Mouse (Mus musculus): Measurements from ENCODE around the gene Trmu. TPM values are rescaled to one million over a fixed set of nuclear protein-coding genes. Genes with fewer than 3 reads are reported as not detected.

Gene Trmu
- 58.8 and 63.4 TPM in 2 replicates for polyA plus RNA-seq (2015; fragmentation: Nextera tagmentation; extraction: Ambion mirVana)

DNA sequence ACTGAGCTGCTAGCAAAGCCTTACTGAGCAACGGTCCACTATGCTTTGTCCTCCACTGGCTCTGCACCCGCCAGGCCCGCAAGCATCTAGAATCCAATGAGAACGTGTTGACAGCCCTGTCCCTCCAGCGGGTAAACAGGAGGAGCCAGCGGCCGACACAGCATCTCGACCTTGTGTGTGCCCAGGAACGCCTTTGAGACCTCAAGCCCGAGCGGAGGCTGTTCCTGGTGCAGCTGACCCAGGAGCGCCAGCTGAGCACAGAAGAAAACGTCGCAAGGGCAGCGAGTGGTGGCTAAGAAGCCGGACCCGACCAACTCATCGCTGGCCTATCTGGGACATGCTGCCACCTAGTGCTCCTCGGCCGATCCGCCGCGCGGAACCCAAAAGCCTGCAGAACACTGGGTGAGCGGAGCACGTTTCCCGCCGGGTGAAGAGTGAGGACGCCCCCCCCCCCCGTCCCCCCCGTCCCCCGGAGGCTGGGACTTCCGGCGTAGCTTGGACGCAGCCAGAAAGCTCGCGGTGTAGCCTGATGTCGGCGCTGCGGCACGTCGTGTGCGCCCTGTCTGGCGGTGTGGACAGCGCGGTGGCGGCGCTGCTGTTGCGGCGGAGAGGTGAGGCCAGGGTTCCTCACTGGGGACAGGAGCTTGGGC, at the start of gene Trmu:
TSS of gene Trmu (plus strand) at position 465 of the 650 bp plus-strand sequence.
- H3K36me3 ChIP-seq (replicated peaks) = peaks cover 5% of the 10 kb centered on the region; the same call in 1 of the 2 replicates
- peak; percentile 96 for ATAC-seq (replicated peaks)
- 1% methylated on average over 49 of the region's 50 CpGs for whole genome bisulfite sequencing
- H3K4me3 ChIP-seq = peak within 1 kb of the TSS; percentile 84
- peak within 1 kb of the TSS; percentile 90 for H3K27ac ChIP-seq
- H3K9ac ChIP-seq = peak within 1 kb of the TSS; percentile 78
- peak within 1 kb of the TSS; percentile 85 for H3K4me2 ChIP-seq
- H3K9me3 ChIP-seq = no peaks in the 10 kb centered on the region
- H3K27me3 ChIP-seq (replicated peaks) = no peaks in the 10 kb centered on the region
- peaks cover 26% of the 10 kb centered on the region for H3K4me1 ChIP-seq

DNA sequence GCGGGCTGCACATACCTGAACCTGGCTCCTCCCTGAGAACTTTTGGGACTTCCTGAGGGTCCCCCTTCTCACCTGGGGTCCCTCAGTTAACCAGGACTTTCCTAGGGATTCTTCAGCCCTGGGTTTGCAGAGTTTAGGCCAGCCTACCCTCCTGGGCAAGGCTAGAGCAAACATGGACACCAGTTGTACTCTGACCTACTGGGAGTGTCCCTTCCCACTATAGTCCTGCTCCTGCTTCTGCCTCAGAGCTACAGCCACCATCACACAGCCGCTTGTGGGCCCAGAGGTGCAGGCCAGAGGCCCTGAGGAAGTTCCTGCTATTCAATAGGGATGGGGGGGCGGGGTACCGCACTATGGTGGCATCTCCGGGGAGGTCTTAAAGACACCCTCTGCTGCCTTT, 49.6 kb upstream of the Trmu start:
- Histone ChIP-seq H3K4me1 (peaks cover 12% of the 10 kb centered on the region), H3K27ac (no peak overlapping the region), H3K9ac (no peak overlapping the region), H3K36me3 (replicated peaks) (no peaks in the 10 kb centered on the region), H3K4me3 (no peak overlapping the region), H3K4me2 (no peak overlapping the region), H3K27me3 (replicated peaks) (no peaks in the 10 kb centered on the region), H3K9me3 (no peaks in the 10 kb centered on the region)
- no peak for ATAC-seq (replicated peaks)
- WGBS = 63% methylated on average over 5 of the region's 5 CpGs

DNA sequence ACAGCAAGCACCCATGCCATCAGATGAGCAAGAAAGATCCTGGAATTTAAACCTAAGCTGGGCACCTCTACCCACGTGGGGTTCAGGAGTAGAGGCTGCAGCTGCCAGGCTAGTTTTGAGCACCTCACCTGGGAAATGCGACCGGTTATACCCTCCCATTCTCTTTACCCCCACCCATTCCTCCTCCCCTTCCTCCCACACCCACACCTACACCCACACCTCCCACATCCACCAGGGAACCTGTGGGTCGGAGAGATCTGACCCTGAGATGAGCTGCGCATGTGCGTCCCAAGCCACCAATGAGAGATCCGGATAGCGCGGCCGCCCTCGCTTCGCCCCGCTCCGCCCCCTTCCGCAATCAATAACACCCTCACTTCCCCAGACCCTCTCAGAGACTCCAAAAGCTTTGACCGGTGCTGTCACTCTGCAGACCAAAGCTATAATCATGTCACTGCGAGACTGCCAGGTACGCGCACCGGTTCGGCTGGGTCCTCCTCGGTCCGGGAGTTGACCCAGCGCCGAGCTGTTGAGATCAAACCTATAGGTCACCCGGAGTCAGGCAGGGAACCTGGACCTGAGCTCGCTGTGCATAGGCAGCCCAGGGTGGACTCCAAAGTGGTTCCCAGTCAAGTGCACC, 47.0 kb upstream of the Trmu start, which contains the start of gene Ttc38:
TSS of gene Ttc38 (plus strand) at position 353 of the 637 bp plus-strand sequence.
- Histone ChIP-seq H3K4me2 (peak within 1 kb of the TSS; percentile 84), H3K4me1 (peaks cover 12% of the 10 kb centered on the region), H3K27me3 (replicated peaks) (no peaks in the 10 kb centered on the region), H3K36me3 (replicated peaks) (no peaks in the 10 kb centered on the region), H3K9me3 (no peaks in the 10 kb centered on the region), H3K27ac (peak within 1 kb of the TSS; percentile 32; the same call in 1 of the 2 replicates), H3K9ac (peak within 1 kb of the TSS; percentile 60), H3K4me3 (peak within 1 kb of the TSS; percentile 60)
- peak; percentile 94 for ATAC-seq (replicated peaks)
- under 1% methylated on average over 27 of the region's 27 CpGs for WGBS

GRCm38 (mm10) chr15:85832599-85832998, 46.5 kb upstream of the Trmu start:
- Histone ChIP-seq H3K4me2 (peak overlapping the region; percentile 84), H3K9ac (peak overlapping the region; percentile 60), H3K27me3 (replicated peaks) (no peaks in the 10 kb centered on the region), H3K36me3 (replicated peaks) (no peaks in the 10 kb centered on the region), H3K4me1 (peaks cover 12% of the 10 kb centered on the region), H3K27ac (peak overlapping the region; percentile 32; the same call in 1 of the 2 replicates), H3K9me3 (no peaks in the 10 kb centered on the region), H3K4me3 (peak overlapping the region; percentile 60)
- ATAC-seq (replicated peaks) = no peak
- WGBS = 53% methylated on average over 8 of the region's 8 CpGs

DNA sequence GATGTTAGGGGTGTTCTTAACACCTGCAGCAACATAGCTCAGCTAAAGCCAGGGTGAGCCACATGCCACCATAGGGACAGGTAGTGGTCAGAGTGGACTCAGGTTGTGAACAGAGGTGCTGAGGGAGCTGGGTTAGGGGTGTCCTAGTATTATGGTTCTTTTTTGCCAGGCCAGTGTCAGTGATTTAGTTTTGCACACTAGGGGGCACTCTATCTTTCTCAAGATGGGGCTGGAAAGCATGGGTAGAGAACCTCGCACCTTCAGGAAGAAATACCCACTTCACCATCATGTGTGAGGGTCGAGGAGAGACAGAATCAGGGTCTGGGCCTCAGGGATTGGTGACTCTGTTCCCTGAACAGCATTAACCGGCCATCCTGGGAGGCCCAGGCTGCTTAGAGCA, 43.8 kb upstream of the Trmu start:
- no peak overlapping the region for H3K27ac ChIP-seq
- WGBS = 63% methylated on average over 3 of the region's 3 CpGs
- no peak overlapping the region for H3K4me2 ChIP-seq
- peaks cover 12% of the 10 kb centered on the region for H3K4me1 ChIP-seq
- H3K36me3 ChIP-seq (replicated peaks) = no peaks in the 10 kb centered on the region
- no peaks in the 10 kb centered on the region for H3K9me3 ChIP-seq
- H3K4me3 ChIP-seq = no peak overlapping the region
- H3K9ac ChIP-seq = no peak overlapping the region
- ATAC-seq (replicated peaks) = no peak
- H3K27me3 ChIP-seq (replicated peaks) = no peaks in the 10 kb centered on the region

DNA sequence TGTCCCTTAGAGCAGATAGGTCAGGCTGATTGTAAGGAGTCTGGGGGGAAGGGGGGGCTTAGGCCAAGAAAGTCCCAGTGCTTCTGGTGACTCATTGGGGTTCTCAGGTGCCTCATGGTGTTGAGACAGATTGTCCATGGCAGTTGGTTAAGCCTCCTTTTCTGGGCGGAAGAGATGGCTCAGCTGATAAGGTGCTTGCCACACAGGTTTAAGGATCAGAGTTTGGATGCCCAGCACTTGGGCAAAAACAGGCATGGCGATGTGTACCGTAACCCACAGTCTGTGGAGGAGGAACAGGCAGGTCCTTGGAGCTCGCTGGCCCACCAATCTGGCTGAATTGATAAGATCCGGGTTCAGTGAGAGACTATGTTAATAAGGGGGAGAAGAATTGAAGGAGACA, 42.2 kb upstream of the Trmu start:
- no peak overlapping the region for H3K27ac ChIP-seq
- H3K4me2 ChIP-seq = no peak overlapping the region
- no peak overlapping the region for H3K4me3 ChIP-seq
- no peaks in the 10 kb centered on the region for H3K9me3 ChIP-seq
- whole genome bisulfite sequencing = 97% methylated on average over 5 of the region's 5 CpGs
- H3K9ac ChIP-seq = no peak overlapping the region
- H3K27me3 ChIP-seq (replicated peaks) = no peaks in the 10 kb centered on the region
- ATAC-seq (replicated peaks) = no peak
- peaks cover 6% of the 10 kb centered on the region for H3K4me1 ChIP-seq
- H3K36me3 ChIP-seq (replicated peaks) = no peaks in the 10 kb centered on the region

- no peaks in the 10 kb centered on the region for H3K36me3 ChIP-seq (replicated peaks)
- no peak overlapping the region for H3K4me3 ChIP-seq
- no peak overlapping the region for H3K4me2 ChIP-seq
- H3K4me1 ChIP-seq = no peaks in the 10 kb centered on the region
- no peaks in the 10 kb centered on the region for H3K27me3 ChIP-seq (replicated peaks)
- no peak overlapping the region for H3K27ac ChIP-seq
- WGBS = 33% methylated on average over 6 of the region's 6 CpGs
- ATAC-seq (replicated peaks) = no peak
- H3K9ac ChIP-seq = no peak overlapping the region
- H3K9me3 ChIP-seq = no peaks in the 10 kb centered on the region
These were observed 38.1 kb upstream of the Trmu start for GRCm38 (mm10) chr15:85840983-85841382.

GRCm38 (mm10) chr15:85841796-85842360, 37.2 kb upstream of the Trmu start:
- Histone ChIP-seq H3K4me2 (no peak overlapping the region), H3K4me3 (no peak overlapping the region), H3K4me1 (no peaks in the 10 kb centered on the region), H3K36me3 (replicated peaks) (no peaks in the 10 kb centered on the region), H3K27ac (no peak overlapping the region), H3K27me3 (replicated peaks) (no peaks in the 10 kb centered on the region), H3K9me3 (no peaks in the 10 kb centered on the region), H3K9ac (no peak overlapping the region)
- 72% methylated on average over 5 of the region's 5 CpGs for WGBS
- ATAC-seq (replicated peaks) = no peak

GRCm38 (mm10) chr15:85845071-85845470, 34.0 kb upstream of the Trmu start:
- H3K4me2 ChIP-seq = no peak overlapping the region
- no peak for ATAC-seq (replicated peaks)
- H3K27me3 ChIP-seq (replicated peaks) = no peaks in the 10 kb centered on the region
- no peaks in the 10 kb centered on the region for H3K36me3 ChIP-seq (replicated peaks)
- H3K4me3 ChIP-seq = no peak overlapping the region
- H3K27ac ChIP-seq = no peak overlapping the region
- no peaks in the 10 kb centered on the region for H3K4me1 ChIP-seq
- no peak overlapping the region for H3K9ac ChIP-seq
- no peaks in the 10 kb centered on the region for H3K9me3 ChIP-seq

- WGBS = 80% methylated on average over 12 of the region's 12 CpGs
- H3K9me3 ChIP-seq = no peaks in the 10 kb centered on the region
- H3K27ac ChIP-seq = no peak overlapping the region
- no peak overlapping the region for H3K4me3 ChIP-seq
- no peaks in the 10 kb centered on the region for H3K27me3 ChIP-seq (replicated peaks)
- H3K36me3 ChIP-seq (replicated peaks) = no peaks in the 10 kb centered on the region
- no peak overlapping the region for H3K9ac ChIP-seq
- ATAC-seq (replicated peaks) = no peak
- no peaks in the 10 kb centered on the region for H3K4me1 ChIP-seq
- no peak overlapping the region for H3K4me2 ChIP-seq
These were observed 27.3 kb upstream of the Trmu start for GRCm38 (mm10) chr15:85851656-85852392.

DNA sequence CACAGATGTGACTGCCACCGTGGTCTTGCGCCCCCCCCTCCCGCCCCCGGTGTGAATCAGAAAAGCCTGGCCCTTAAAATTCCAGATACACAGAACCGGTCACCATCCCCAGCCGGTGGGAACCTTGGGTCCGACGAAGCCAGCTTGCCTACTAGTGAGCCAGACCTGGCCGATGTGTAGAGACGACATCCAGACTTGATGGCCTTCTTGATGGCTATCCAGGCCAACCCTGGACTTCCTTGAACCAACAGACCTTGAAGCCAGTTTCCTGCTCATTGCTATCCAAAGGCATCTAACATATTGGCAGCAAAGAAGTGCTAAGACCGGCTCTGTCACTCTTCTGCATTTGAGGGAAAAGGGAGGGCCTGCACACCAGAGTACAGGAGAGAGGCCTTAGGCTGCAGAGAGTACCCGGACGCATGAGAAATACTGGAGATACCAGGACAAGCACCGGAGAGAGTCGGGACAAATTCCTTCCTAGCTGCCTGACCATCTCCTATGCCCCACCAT, 20.1 kb upstream of the Trmu start:
- Histone ChIP-seq H3K9ac (peak overlapping the region; percentile 79), H3K4me1 (peaks cover 21% of the 10 kb centered on the region), H3K9me3 (no peaks in the 10 kb centered on the region), H3K4me3 (peak overlapping the region; percentile 57), H3K4me2 (peak overlapping the region; percentile 95), H3K36me3 (replicated peaks) (no peaks in the 10 kb centered on the region), H3K27ac (peak overlapping the region; percentile 82), H3K27me3 (replicated peaks) (no peaks in the 10 kb centered on the region)
- ATAC-seq (replicated peaks) = peak; percentile 74
- 11% methylated on average over 15 of the region's 15 CpGs for WGBS

DNA sequence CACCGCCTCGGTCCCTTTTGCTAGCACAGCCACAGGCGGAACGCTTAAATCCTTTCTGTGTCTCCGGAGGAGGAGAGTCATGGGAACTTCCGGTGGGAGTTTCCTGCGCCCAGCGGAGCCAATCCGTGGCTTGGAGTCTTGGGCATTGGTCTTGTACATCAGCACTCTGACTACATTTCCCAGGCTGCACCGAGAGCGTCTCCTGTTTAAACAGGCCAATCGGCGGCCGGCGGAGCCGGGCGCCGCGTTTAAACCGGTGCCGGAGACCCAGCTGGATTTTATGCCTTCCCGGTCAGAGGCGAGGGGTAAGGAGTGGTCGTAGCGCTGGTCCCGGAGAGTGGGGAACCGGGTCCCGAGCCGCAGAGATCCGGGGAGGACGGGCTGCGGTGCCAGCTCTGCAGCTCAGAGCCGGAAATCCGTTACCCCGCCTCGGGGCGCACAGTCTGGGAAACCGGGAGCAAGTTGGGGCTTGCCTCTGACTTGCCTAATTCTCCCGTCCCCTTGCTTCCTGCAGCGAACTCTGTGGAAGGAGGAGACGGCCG, 19.6 kb upstream of the Trmu start, which contains the start of gene Gtse1:
TSS of gene Gtse1 (plus strand) at position 256 of the 542 bp plus-strand sequence.
- WGBS = under 1% methylated on average over 42 of the region's 42 CpGs
- H3K27me3 ChIP-seq (replicated peaks) = no peaks in the 10 kb centered on the region
- peak; percentile 98 for ATAC-seq (replicated peaks)

More for the DNA sequence above, 19.6 kb upstream of the Trmu start, which contains the start of gene Gtse1:
- peaks cover 21% of the 10 kb centered on the region for H3K4me1 ChIP-seq
- peak within 1 kb of the TSS; percentile 82 for H3K27ac ChIP-seq
- H3K4me3 ChIP-seq = peak within 1 kb of the TSS; percentile 57
- H3K36me3 ChIP-seq (replicated peaks) = no peaks in the 10 kb centered on the region
- peak within 1 kb of the TSS; percentile 95 for H3K4me2 ChIP-seq
- peak within 1 kb of the TSS; percentile 79 for H3K9ac ChIP-seq
- no peaks in the 10 kb centered on the region for H3K9me3 ChIP-seq
